Mouse (Mus musculus) frontal cortex, postnatal 14 days (tissue): ENCODE measurements at regions not wholly inside any gene's neighbourhood (a gene's known extent, or its start where the extent isn't known, plus 50 kb on each side); places are given as distances from the start of the nearest gene placed in this dataset.

Experiments used
- DNase-seq, 2 experiments: peaks; one replicate each; pipeline ENCODE4 v3.0.0; 2022; ENCODE audit warnings: low spot score in 2 of 2

GRCm38 (mm10) chr7:68686396-68687139, 62.5 kb downstream of the Arrdc4 start:
- no peak for DNase-seq

GRCm38 (mm10) chr7:68682929-68683643, 66.0 kb downstream of the Arrdc4 start:
- no peak for DNase-seq

DNA sequence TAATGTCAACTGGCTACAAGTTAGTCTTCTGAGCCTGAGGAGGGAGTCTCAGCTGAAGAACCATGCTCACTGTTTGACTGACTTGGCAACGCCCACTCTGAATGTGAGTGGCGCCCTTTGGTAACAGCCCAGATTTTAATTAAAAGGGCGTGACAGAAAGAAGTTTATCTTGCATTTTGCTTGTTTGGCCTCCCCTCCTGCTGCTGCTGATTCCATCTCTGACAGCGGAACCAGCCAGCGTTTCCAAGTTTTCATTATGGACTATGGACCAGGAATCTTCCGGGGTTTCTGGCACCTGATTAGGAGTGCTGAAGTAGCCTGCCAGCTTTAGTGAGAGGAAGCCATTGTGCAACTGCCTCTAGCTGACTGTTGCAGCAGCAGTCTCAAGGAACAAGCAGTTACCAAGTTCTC, 66.7 kb downstream of the Arrdc4 start:
- DNase-seq = no peak

DNA sequence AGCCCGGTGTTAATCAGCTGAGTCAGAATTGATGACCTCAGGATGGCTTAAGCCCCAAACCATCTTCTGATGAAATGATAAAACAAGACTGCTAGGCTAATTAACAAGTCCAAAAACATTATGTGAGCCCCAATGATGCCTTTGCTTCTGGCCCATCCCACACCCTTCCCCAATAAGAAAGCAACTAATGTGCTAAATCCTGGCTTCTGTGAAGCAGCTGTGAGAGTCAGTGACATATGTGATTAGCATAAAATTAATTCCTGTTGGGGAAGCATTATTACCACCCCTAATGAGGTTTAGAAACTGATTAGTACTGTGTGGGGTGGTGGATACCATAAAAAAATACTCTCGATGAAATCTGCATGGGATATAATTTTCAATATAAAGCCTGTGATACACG, 69.3 kb downstream of the Arrdc4 start:
- DNase-seq = no peak

DNA sequence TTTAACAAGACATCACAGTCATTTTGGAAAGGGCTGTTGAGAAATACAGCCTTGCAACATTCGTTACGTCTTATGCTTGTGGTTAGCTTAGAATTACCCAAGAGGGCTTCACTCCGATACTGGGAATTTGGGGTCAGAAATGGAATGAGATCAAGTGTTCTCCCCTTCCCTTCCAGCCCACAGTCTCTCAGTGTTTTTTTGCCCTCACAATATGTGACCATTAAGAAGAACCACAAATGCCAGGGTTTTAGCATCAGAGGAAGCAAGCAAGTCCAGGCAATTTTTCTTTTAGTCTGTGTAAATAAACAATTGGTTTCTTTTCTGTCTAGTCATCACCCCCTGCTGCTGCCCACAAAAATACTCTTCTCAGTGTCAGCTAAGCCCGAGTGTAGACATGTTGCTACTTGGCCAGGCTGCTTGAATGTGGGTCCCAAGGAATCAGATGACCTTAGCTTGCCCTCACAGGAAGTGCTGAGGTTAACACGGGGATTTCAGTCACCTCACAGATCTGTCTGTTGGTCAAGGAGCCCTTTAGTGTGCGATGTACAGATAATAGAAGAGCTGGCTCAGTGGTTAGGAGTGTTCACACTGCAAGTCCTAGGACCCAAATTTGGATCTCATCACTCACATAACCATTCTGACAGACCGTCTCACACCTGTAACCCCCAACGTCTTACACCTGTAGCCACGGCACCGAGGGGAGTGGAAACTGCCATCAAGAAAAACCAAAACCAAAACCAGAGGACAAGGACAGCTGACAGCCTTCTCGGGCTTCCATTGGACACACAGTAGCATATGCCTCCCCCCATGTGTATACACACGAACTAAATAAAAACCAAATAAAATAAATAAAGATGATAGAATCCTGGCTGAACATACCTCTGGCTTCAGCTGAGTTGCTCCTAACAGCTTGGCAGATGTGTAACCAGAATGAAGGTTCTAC, 81.0 kb downstream of the Arrdc4 start:
- DNase-seq = no peak

DNA sequence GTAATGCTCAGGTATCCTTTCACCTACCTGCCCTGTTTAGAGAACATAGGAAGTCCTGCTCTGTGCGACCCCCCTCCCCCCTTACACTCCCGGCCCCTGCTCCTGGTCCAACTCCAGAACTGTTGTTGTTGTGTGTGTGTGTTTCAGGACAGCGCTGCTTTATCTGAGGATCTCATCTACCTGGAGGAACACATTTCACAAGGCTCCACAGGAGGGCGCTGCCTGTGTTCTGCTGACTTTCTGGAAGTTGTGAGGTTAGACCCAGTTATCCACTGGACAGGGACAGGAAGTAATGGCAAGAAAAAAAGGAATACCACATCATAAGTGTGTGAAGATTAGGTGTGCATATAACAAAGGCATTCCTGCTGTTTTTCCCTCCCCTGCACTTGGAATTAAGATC, 81.8 kb downstream of the Arrdc4 start:
- DNase-seq = no peak

DNA sequence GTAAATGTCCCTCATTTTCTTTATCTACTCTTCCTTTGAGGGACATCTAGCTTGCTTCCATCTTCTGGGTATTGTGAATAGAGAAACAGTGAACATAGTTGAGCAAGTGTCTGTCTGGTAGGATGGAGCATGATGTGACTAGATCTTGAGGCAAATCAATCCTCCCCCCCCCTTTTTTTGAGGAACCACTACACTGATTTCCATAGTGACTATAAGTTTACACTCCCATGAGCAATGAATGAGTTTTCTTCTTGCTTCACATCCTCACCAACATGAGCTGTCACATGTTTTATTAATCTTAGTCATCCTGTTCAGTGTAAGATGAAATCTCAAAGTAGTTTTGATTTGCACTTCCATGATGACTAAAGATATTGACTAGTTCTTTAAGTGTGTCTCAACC, 92.7 kb downstream of the Arrdc4 start:
- DNase-seq = no peak

DNA sequence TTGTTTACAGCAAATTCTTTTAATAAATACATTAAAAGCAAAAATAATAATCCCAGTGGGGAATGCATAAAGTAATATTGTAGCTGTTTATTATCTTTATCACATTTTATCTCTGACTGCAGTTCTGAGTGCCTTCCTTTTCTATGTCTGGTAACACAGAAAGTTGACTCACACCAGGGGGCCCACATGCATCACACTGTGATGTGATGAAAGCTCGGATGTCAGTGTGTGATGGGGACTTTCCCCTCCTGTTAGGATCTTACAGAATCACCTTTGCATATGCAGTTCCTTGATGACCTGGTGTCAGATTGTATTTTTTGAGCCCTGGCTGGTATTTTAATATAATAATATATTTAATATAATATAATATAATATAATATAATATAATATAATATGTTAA, 95.5 kb downstream of the Arrdc4 start:
- DNase-seq = no peak

DNA sequence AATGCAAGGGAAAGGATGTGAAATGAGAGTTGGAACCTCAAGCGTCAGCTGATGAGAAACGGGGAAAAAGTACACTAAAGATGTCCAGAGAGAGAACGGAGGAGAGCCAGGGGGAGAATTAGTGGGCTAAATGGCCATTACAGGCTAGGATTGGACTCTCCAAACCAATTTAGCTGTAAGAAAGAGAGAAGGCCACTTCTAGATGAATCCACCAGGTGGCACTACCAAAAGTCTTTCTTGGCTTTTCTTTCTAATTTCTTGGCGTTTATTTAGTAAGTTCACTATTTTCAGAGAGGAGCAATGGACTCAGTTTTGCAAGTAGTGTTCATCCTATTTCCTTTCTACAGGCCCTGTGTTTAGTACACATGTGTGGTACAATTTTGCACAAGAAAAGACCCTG, 97.6 kb downstream of the Arrdc4 start:
- no peak for DNase-seq

- no peak for DNase-seq
Measured at GRCm38 (mm10) chr7:68637556-68638215, 111.4 kb downstream of the Arrdc4 start.

DNA sequence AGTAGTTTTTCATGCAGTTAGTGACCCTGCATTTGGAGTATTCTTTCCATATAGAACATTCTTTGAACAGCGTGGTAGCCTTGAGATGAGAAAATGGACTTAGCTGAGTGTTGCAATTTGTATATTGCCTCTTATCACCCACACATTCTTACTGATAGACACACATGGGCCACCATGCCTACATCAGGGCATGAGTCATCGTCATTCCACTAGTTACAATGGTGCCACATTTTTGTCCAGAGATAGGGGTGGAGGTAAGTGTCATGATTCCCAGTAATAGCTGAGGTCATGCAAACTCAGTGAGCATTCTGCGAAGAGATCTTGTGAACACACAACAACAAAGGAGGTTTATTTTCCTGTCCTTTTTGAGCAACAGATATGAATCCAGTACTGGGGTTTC, 128.0 kb downstream of the Arrdc4 start:
- no peak for DNase-seq

GRCm38 (mm10) chr7:68610499-68610898, 138.5 kb downstream of the Arrdc4 start:
- DNase-seq = no peak

GRCm38 (mm10) chr7:68607170-68607569, 141.9 kb downstream of the Arrdc4 start:
- DNase-seq = no peak

DNA sequence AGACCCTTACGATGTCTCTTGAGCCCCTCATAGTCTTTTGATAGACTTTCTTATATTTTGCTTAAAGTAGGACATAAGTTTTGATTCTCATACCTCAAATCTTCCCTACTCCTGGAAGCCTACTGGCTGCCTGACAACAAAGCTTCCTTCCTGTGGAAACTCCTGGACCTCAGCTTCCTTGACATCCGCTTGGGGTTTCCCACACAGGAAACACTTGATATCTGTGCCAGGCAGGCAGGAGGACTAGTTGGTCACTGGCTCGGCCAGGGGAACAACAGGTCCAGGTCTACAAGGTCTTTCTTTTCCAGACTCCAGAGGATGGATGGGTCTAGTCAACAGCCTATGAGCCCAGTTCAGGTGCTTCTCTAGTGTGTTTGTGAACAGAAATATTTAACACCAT, 142.8 kb downstream of the Arrdc4 start:
- DNase-seq = no peak

GRCm38 (mm10) chr7:68603711-68604110, 145.3 kb downstream of the Arrdc4 start:
- DNase-seq = no peak

GRCm38 (mm10) chr7:68602003-68602402, 147.0 kb downstream of the Arrdc4 start:
- DNase-seq = no peak

- no peak for DNase-seq
Measured at GRCm38 (mm10) chr7:68594017-68594386, 155.0 kb downstream of the Arrdc4 start.

GRCm38 (mm10) chr7:68593344-68594016, 155.6 kb downstream of the Arrdc4 start:
- no peak for DNase-seq

GRCm38 (mm10) chr7:68582540-68583325, 166.3 kb downstream of the Arrdc4 start:
- no peak for DNase-seq

GRCm38 (mm10) chr7:68580650-68581049, 168.4 kb downstream of the Arrdc4 start:
- DNase-seq = peak in 1 of 2 experiments; percentile 19
